Mouse (Mus musculus) CH12.LX (cell line): ENCODE data around the gene Cers5. TPM values are rescaled to one million over a fixed set of nuclear protein-coding genes. Genes with fewer than 3 reads are reported as not detected.
A peak's percentile ranks its signal among the peaks of the same experiment; 100 is the strongest.

ENCODE experiments used
- DNase-seq: peaks from one replicate; pipeline ENCODE4 v3.0.0-alpha.2; 2013; ENCODE audit errors: extremely low read depth
- H3K27ac ChIP-seq: 2 replicates; pipeline ENCODE4 v1.5.1; 2012; ENCODE audit warnings: low read depth, mild to moderate bottlenecking, control low read depth, moderate library complexity; ENCODE audit not compliant: insufficient read depth
- H3K27me3 ChIP-seq: replicated peaks from 2 replicates; pipeline ENCODE3; 2012; ENCODE audit warnings: inconsistent platforms
- H3K36me3 ChIP-seq, 2 experiments: replicated peaks in 1 of 2; 2 replicates each; pipeline versions ENCODE3 to v1.6.1; 2012; ENCODE audit warnings: inconsistent platforms in 1 of 2, low read length in 1 of 2, mild to moderate bottlenecking in 1 of 2, mixed read lengths in 1 of 2, moderate library complexity in 1 of 2; ENCODE audit not compliant: control insufficient read depth in 1 of 2, insufficient read depth in 1 of 2
- H3K4me1 ChIP-seq, 2 experiments: 2 replicates each; pipeline ENCODE4 v1.6.1; 2012; ENCODE audit warnings: inconsistent platforms in 1 of 2, moderate library complexity in 1 of 2; ENCODE audit not compliant: insufficient read depth in 2 of 2, control insufficient read depth in 1 of 2
- H3K4me2 ChIP-seq: 2 replicates; pipeline ENCODE4 v1.6.1; 2012; ENCODE audit warnings: low read depth, mild to moderate bottlenecking, control low read depth; ENCODE audit not compliant: poor library complexity, insufficient read depth, severe bottlenecking
- H3K4me3 ChIP-seq, 3 experiments: fragments of 150-350 bp in 1 of 3; sonication (generic) in 1 of 3; replicated peaks in 1 of 3; 2 replicates each; pipeline versions ENCODE3 to v1.5.1; 2011 to 2012; ENCODE audit warnings: low read depth in 2 of 3, low read length in 2 of 3, mild to moderate bottlenecking in 2 of 3, moderate library complexity in 2 of 3, control low read depth in 1 of 3, improper control_type of control experiment in 1 of 3, inconsistent platforms in 1 of 3, mixed read lengths in 1 of 3; ENCODE audit not compliant: poor library complexity in 1 of 3
- H3K79me2 ChIP-seq: replicated peaks from 2 replicates; pipeline ENCODE4 v1.6.1; 2012; ENCODE audit warnings: mild to moderate bottlenecking, moderate library complexity; ENCODE audit not compliant: control insufficient read depth, poor library complexity, insufficient read depth, severe bottlenecking; ENCODE audit errors: extremely low read depth
- H3K9ac ChIP-seq: 2 replicates; pipeline ENCODE4 v1.6.1; 2012; ENCODE audit warnings: low read depth, mild to moderate bottlenecking, control low read depth, moderate library complexity; ENCODE audit not compliant: insufficient read depth
- H3K9me3 ChIP-seq: replicated peaks from 2 replicates; pipeline ENCODE3; 2012; ENCODE audit warnings: low read length, inconsistent platforms, mixed read lengths
- BHLHE40 ChIP-seq: IDR thresholded peaks from 2 replicates; pipeline ENCODE4 v1.6.1; 2011; ENCODE audit warnings: mild to moderate bottlenecking, low read depth, low read length, improper control_type of control experiment
- CHD2 ChIP-seq: IDR thresholded peaks from 2 replicates; pipeline ENCODE4 v1.6.1; 2011; ENCODE audit warnings: low read length, improper control_type of control experiment
- E2F4 ChIP-seq: IDR thresholded peaks from 2 replicates; pipeline ENCODE4 v1.6.1; 2011; ENCODE audit warnings: low read depth, low read length, improper control_type of control experiment; ENCODE audit not compliant: insufficient replicate concordance
- EP300 ChIP-seq: IDR thresholded peaks from 2 replicates; pipeline ENCODE4 v1.6.1; 2011; ENCODE audit warnings: low read length, improper control_type of control experiment
- GABPA ChIP-seq: IDR thresholded peaks from 2 replicates; pipeline ENCODE4 v1.6.1; 2012; ENCODE audit warnings: low read depth, low read length, improper control_type of control experiment, inconsistent platforms; ENCODE audit not compliant: insufficient replicate concordance
- HCFC1 ChIP-seq: IDR thresholded peaks from 2 replicates; pipeline ENCODE4 v1.6.1; 2012; ENCODE audit warnings: low read depth, mild to moderate bottlenecking, inconsistent platforms, low read length, improper control_type of control experiment
- JUND ChIP-seq: conservative IDR thresholded peaks from 2 replicates; pipeline ENCODE4 v1.6.1; 2011; ENCODE audit warnings: low read depth, low read length, improper control_type of control experiment
- KAT2A ChIP-seq: IDR thresholded peaks from 2 replicates; pipeline ENCODE4 v1.6.1; 2012; ENCODE audit warnings: low read length, improper control_type of control experiment, inconsistent platforms; ENCODE audit not compliant: insufficient replicate concordance
- MAFK ChIP-seq: IDR thresholded peaks from 2 replicates; pipeline ENCODE4 v1.6.1; 2011; ENCODE audit warnings: low read length, improper control_type of control experiment; ENCODE audit not compliant: insufficient replicate concordance
- MAX ChIP-seq: IDR thresholded peaks from 2 replicates; pipeline ENCODE4 v1.6.1; 2011; ENCODE audit warnings: low read length, improper control_type of control experiment
- MEF2A ChIP-seq: IDR thresholded peaks from 2 replicates; pipeline ENCODE4 v1.6.1; 2014; ENCODE audit warnings: low read depth, mild to moderate bottlenecking, inconsistent platforms, low read length, improper control_type of control experiment, borderline replicate concordance
- MYC ChIP-seq: IDR thresholded peaks from 2 replicates; pipeline ENCODE4 v1.6.1; 2011; ENCODE audit warnings: low read depth, mild to moderate bottlenecking, improper control_type of control experiment, low read length
- NELFE ChIP-seq: IDR thresholded peaks from 2 replicates; pipeline ENCODE4 v1.6.1; 2011; ENCODE audit warnings: low read depth, low read length, improper control_type of control experiment
- NRF1 ChIP-seq: IDR thresholded peaks from 2 replicates; pipeline ENCODE4 v1.6.1; 2014; ENCODE audit warnings: low read depth, mild to moderate bottlenecking, inconsistent platforms, low read length, improper control_type of control experiment, moderate library complexity
- PAX5 ChIP-seq: IDR thresholded peaks from 2 replicates; pipeline ENCODE4 v1.6.1; 2012; ENCODE audit warnings: low read length, inconsistent platforms, mixed read lengths
- POLR2A ChIP-seq: IDR thresholded peaks from 2 replicates; pipeline ENCODE4 v1.6.1; 2011; ENCODE audit warnings: low read depth, mild to moderate bottlenecking, improper control_type of control experiment, low read length
- RAD21 ChIP-seq: IDR thresholded peaks from 2 replicates; pipeline ENCODE4 v1.6.1; 2011; ENCODE audit warnings: low read depth, mild to moderate bottlenecking, low read length, improper control_type of control experiment, moderate library complexity
- RCOR1 ChIP-seq: conservative IDR thresholded peaks from 2 replicates; pipeline ENCODE4 v1.6.1; 2012; ENCODE audit warnings: low read depth, mild to moderate bottlenecking, inconsistent platforms, low read length, improper control_type of control experiment
- SIN3A ChIP-seq: IDR thresholded peaks from 2 replicates; pipeline ENCODE4 v1.6.1; 2012; ENCODE audit warnings: low read length, improper control_type of control experiment, inconsistent platforms
- TCF12 ChIP-seq: IDR thresholded peaks from 2 replicates; pipeline ENCODE4 v1.6.1; 2014; ENCODE audit warnings: low read depth, mild to moderate bottlenecking, inconsistent platforms, low read length, improper control_type of control experiment
- UBTF ChIP-seq: IDR thresholded peaks from 2 replicates; pipeline ENCODE4 v1.6.1; 2012; ENCODE audit warnings: low read depth, mild to moderate bottlenecking, inconsistent platforms, low read length, improper control_type of control experiment, moderate library complexity
- USF2 ChIP-seq: conservative IDR thresholded peaks from 2 replicates; pipeline ENCODE4 v1.6.1; 2011; ENCODE audit warnings: low read depth, low read length, improper control_type of control experiment
- ZC3H11A ChIP-seq: IDR thresholded peaks from 2 replicates; pipeline ENCODE4 v1.6.1; 2012; ENCODE audit warnings: low read depth, mild to moderate bottlenecking, inconsistent platforms, low read length, improper control_type of control experiment
- ZKSCAN1 ChIP-seq: IDR thresholded peaks from 2 replicates; pipeline ENCODE4 v1.6.1; 2012; ENCODE audit warnings: low read depth, inconsistent platforms, low read length, improper control_type of control experiment, borderline replicate concordance
- dilution Hi-C: fragments of 300-500 bp; cut with MboI; formaldehyde crosslinking; loops from 2 replicates; pipeline ENCODE4 v1.14.3; 2020; ENCODE audit warnings: low sequenced_read_pairs; ENCODE audit not compliant: extremely low pct_unique_long_range_greater_than_20kb, extremely low pct_ligation_motif_present
- in situ Hi-C: fragments of 300-500 bp; cut with MboI; formaldehyde crosslinking; loops from 3 replicates; pipeline ENCODE4 v1.14.3; 2019; ENCODE audit warnings: low sequenced_read_pairs, low pct_ligation_motif_present, low pct_unique_long_range_greater_than_20kb, mixed read lengths
- polyA plus RNA-seq: library from polyadenylated mRNA; unstranded; fragments of >175 nt; gene quantifications from 2 replicates; pipeline ENCODE4 v1.2.1, GENCODE M21; 2012; ENCODE audit warnings: low read depth; ENCODE audit not compliant: insufficient read length
- total RNA-seq, 2 experiments: library from RNA; depleted of rRNA; stranded (reverse); fragments of 300-350 nt in 1 of 2; fragments of >200 nt in 1 of 2; gene quantifications; 2 replicates each; pipeline ENCODE4 v1.2.3; 2012 to 2014

Cers5 gene
- total and polyA plus RNA-seq, 3 experiments, result 45.0 to 149 (median 94.3) TPM

- H3K9ac ChIP-seq, result no peak overlapping the region
- no peaks in the 10 kb centered on the region; the same call in 1 of the 2 replicates for H3K79me2 ChIP-seq
- H3K9me3 ChIP-seq, result no peaks in the 10 kb centered on the region
- H3K4me3 ChIP-seq, result no peak overlapping the region
- dilution Hi-C loops, result no loop called here
- TF ChIP-seq ZC3H11A (no peak), BHLHE40 (0 out of 2 replicates have a peak, but pooled peaks have one; percentile 2), MYC (0 out of 2 replicates have a peak, but pooled peaks have one; percentile 1), HCFC1 (no peak)
- peaks cover 17 to 51% of the 10 kb centered on the region in 2 experiments for H3K36me3 ChIP-seq
- H3K27ac ChIP-seq, result no peak overlapping the region
- no peak overlapping the region for H3K4me2 ChIP-seq
- peak; percentile 81 for DNase-seq
- no peaks in the 10 kb centered on the region for H3K27me3 ChIP-seq
- in situ Hi-C loops, result no loop called here
- H3K4me1 ChIP-seq, result peaks cover 6 to 28% of the 10 kb centered on the region in 2 experiments
Observed at GRCm38 (mm10) chr15:99806171-99806570, 33.5 kb upstream of the Cers5 start.

DNA sequence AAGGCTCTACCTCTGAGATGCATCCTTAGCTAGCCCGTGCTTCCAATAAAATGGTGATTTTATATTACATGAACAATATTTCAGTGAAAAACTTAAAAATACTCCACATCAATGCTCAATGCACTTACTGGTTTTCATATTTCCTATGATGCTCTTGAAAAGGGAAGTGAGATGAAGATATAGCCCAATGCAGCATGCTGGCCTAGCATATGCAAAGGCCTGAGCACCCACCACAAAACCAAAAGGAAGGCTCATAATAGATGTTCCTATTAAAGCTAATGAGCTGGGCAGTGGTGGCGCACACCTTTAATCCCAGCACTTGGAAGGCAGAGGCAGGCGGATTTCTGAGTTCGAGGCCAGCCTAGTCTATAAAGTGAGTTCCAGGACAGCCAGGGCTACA lies 33.0 kb upstream of the Cers5 start:
- dilution Hi-C loops (no loop called here), in situ Hi-C loops (no loop called here)
- H3K79me2 ChIP-seq, result no peaks in the 10 kb centered on the region; the same call in 1 of the 2 replicates
- no peak overlapping the region for H3K27ac ChIP-seq
- H3K9ac ChIP-seq, result no peak overlapping the region
- peak; percentile 69 for DNase-seq
- H3K9me3 ChIP-seq, result no peaks in the 10 kb centered on the region
- no peaks in the 10 kb centered on the region for H3K27me3 ChIP-seq
- no peak overlapping the region for H3K4me2 ChIP-seq
- peaks cover 18 to 52% of the 10 kb centered on the region in 2 experiments for H3K36me3 ChIP-seq
- TF ChIP-seq UBTF (no peak), MAX (no peak), RCOR1 (no peak), CHD2 (no peak), ZC3H11A (no peak), KAT2A (no peak), ZKSCAN1 (no peak), GABPA (no peak), EP300 (peak; percentile 64), MAFK (no peak; the same call in 1 of the 2 replicates), PAX5 (no peak), E2F4 (no peak), BHLHE40 (0 out of 2 replicates have a peak, but pooled peaks have one; percentile 10), MYC (0 out of 2 replicates have a peak, but pooled peaks have one; percentile 28), TCF12 (no peak), JUND (no peak), SIN3A (no peak), MEF2A (no peak), POLR2A (no peak), RAD21 (no peak), NRF1 (no peak), USF2 (no peak), NELFE (no peak)
- H3K4me1 ChIP-seq, result peaks cover 4 to 25% of the 10 kb centered on the region in 2 experiments; a peak in 3 of 4 replicates
- H3K4me3 ChIP-seq, result no peak overlapping the region
